Mouse (Mus musculus) midbrain, embryonic 11.5 days (tissue): ENCODE results near the gene Gbf1. TPM values are rescaled to one million over a fixed set of nuclear protein-coding genes. Genes with fewer than 3 reads are reported as not detected.
A peak's percentile ranks its signal among the peaks of the same experiment; 100 is the strongest.

Experiments
- ATAC-seq: fragments of 200-750 bp; cut with Nextera tagmentation; 2 replicates; pipeline ENCODE4 v1.8.0; 2017; ENCODE audit warnings: moderate TSS enrichment, moderate library complexity; ENCODE audit not compliant: low FRiP score
- DNase-seq: peaks from one replicate; pipeline ENCODE4 v3.0.0; 2015; ENCODE audit warnings: low spot score; ENCODE audit errors: missing footprints
- H3K27ac ChIP-seq: fragments of 300-500 bp; sonication (generic); 2 replicates; pipeline ENCODE4 v1.5.1; 2014; ENCODE audit warnings: low read depth, low read length
- H3K27me3 ChIP-seq: fragments of 300-500 bp; sonication (generic); 2 replicates; pipeline ENCODE4 v1.6.1; 2014; ENCODE audit warnings: mild to moderate bottlenecking, low read length, moderate library complexity, mixed read lengths; ENCODE audit not compliant: control insufficient read depth, insufficient read depth
- H3K36me3 ChIP-seq: fragments of 300-500 bp; sonication (generic); 2 replicates; pipeline ENCODE4 v1.6.1; 2014; ENCODE audit warnings: mild to moderate bottlenecking, low read length, moderate library complexity, mixed read lengths; ENCODE audit not compliant: control insufficient read depth, insufficient read depth
- H3K4me1 ChIP-seq: fragments of 300-500 bp; sonication (generic); 2 replicates; pipeline ENCODE4 v1.6.1; 2014; ENCODE audit warnings: low read length; ENCODE audit not compliant: control insufficient read depth, insufficient read depth
- H3K4me2 ChIP-seq: fragments of 300-500 bp; sonication (generic); 2 replicates; pipeline ENCODE4 v1.6.1; 2014; ENCODE audit warnings: mild to moderate bottlenecking, moderate library complexity
- H3K4me3 ChIP-seq: fragments of 300-500 bp; sonication (generic); 2 replicates; pipeline ENCODE4 v1.5.1; 2014; ENCODE audit warnings: low read depth, low read length
- H3K9ac ChIP-seq: fragments of 300-500 bp; sonication (generic); 2 replicates; pipeline ENCODE4 v1.6.1; 2014; ENCODE audit warnings: low read length
- H3K9me3 ChIP-seq: fragments of 300-500 bp; sonication (generic); 2 replicates; pipeline ENCODE4 v1.6.1; 2016; ENCODE audit warnings: low read length; ENCODE audit not compliant: control insufficient read depth
- WGBS: fragments of 180-500 bp; shearing (Covaris S2); extraction: QIAGEN DNeasy Blood & Tissue Kit; methylation state at CpG from one replicate; pipeline ENCODE4 v1.1.7; 2014; 5-methylcytosine and 5-hydroxymethylcytosine counted together
- polyA plus RNA-seq: library from polyadenylated mRNA; unstranded; fragments of >200 nt; fragmentation: Nextera tagmentation; extraction: Ambion mirVana; gene quantifications from 2 replicates; pipeline ENCODE4 v1.2.1, GENCODE M21; 2014

The Gbf1 gene
- polyA plus RNA-seq, 1 experiment from 2014 or later: 42.6 TPM

GRCm38 (mm10) chr19:46331936-46332335 lies 179.6 kb downstream of the Gbf1 start:
- Histone ChIP-seq H3K4me3 (no peak overlapping the region), H3K27me3 (no peaks in the 10 kb centered on the region)

GRCm38 (mm10) chr19:46332721-46333339 lies 180.5 kb downstream of the Gbf1 start:
- H3K4me1 ChIP-seq: peaks cover 22% of the 10 kb centered on the region

More at GRCm38 (mm10) chr19:46331936-46332335, 179.6 kb downstream of the Gbf1 start:
- H3K4me2 ChIP-seq: no peak overlapping the region
- ATAC-seq (no peak), DNase-seq (peak; percentile 68)
- no peak overlapping the region for H3K9ac ChIP-seq
- 88% methylated on average over 3 of the region's 3 CpGs for WGBS
- H3K9me3 ChIP-seq: no peaks in the 10 kb centered on the region
- H3K27ac ChIP-seq: no peak overlapping the region
- no peaks in the 10 kb centered on the region for H3K36me3 ChIP-seq
- H3K4me1 ChIP-seq: peaks cover 23% of the 10 kb centered on the region

GRCm38 (mm10) chr19:46333906-46334305 lies 181.6 kb downstream of the Gbf1 start:
- DNase-seq (peak; percentile 45), ATAC-seq (no peak)
- Histone ChIP-seq H3K9me3 (no peaks in the 10 kb centered on the region), H3K9ac (no peak overlapping the region), H3K4me2 (no peak overlapping the region), H3K4me1 (peaks cover 22% of the 10 kb centered on the region), H3K27ac (no peak overlapping the region), H3K4me3 (no peak overlapping the region), H3K36me3 (no peaks in the 10 kb centered on the region), H3K27me3 (no peaks in the 10 kb centered on the region)
- 94% methylated on average over 3 of the region's 3 CpGs for WGBS

More at GRCm38 (mm10) chr19:46332721-46333339, 180.5 kb downstream of the Gbf1 start:
- Histone ChIP-seq H3K9ac (peak overlapping the region; percentile 1; the same call in 1 of the 2 replicates), H3K27ac (peak overlapping the region; percentile 11; the same call in 1 of the 2 replicates), H3K4me2 (peak overlapping the region; percentile 1; the same call in 1 of the 2 replicates), H3K27me3 (no peaks in the 10 kb centered on the region), H3K36me3 (no peaks in the 10 kb centered on the region), H3K9me3 (no peaks in the 10 kb centered on the region), H3K4me3 (no peak overlapping the region)
- ATAC-seq (no peak), DNase-seq (peak; percentile 87)
- WGBS: 37% methylated on average over 7 of the region's 7 CpGs

Other genes with a start within 250 kb of the Gbf1 start
- gene Armh3, start 154.0 kb upstream of the Gbf1 start, polyA plus RNA-seq: 13.9 and 14.2 TPM in 2 replicates
- 1.0 and 1.4 TPM in 2 replicates for gene Hps6, start 149.0 kb upstream of the Gbf1 start, polyA plus RNA-seq
- 38.2 and 48.5 TPM in 2 replicates for gene Pprc1, start 107.6 kb upstream of the Gbf1 start, polyA plus RNA-seq
- gene Ldb1, start 107.3 kb upstream of the Gbf1 start, polyA plus RNA-seq: 72.1 and 77.0 TPM in 2 replicates
- 115 and 117 TPM in 2 replicates for gene Nolc1, start 76.6 kb upstream of the Gbf1 start, polyA plus RNA-seq
- gene Elovl3, start 20.6 kb upstream of the Gbf1 start, polyA plus RNA-seq: not detected in 2 replicates
- gene Pitx3, start 4.2 kb upstream of the Gbf1 start, polyA plus RNA-seq: 0.18 and 0.39 TPM in 2 replicates
- gene Nfkb2, start 151.8 kb downstream of the Gbf1 start, polyA plus RNA-seq: 3.2 and 3.9 TPM in 2 replicates
- 10.7 and 11.0 TPM in 2 replicates for gene Psd, start 174.6 kb downstream of the Gbf1 start, polyA plus RNA-seq
- gene Fbxl15, start 175.7 kb downstream of the Gbf1 start, polyA plus RNA-seq: 20.0 and 25.5 TPM in 2 replicates
- gene Cuedc2, start 186.2 kb downstream of the Gbf1 start, polyA plus RNA-seq: 215 and 221 TPM in 2 replicates
- gene Mfsd13a, start 188.6 kb downstream of the Gbf1 start, polyA plus RNA-seq: 4.3 and 5.5 TPM in 2 replicates
- gene 2310034G01Rik, start 197.8 kb downstream of the Gbf1 start, polyA plus RNA-seq: 1.2 and 1.6 TPM in 2 replicates
- gene Actr1a, start 243.2 kb downstream of the Gbf1 start, polyA plus RNA-seq: 228 and 233 TPM in 2 replicates
- 33.7 and 38.7 TPM in 2 replicates for gene Sufu, start 244.4 kb downstream of the Gbf1 start, polyA plus RNA-seq